Mouse (Mus musculus) limb, embryonic 15.5 days (tissue): Measurements from ENCODE around the gene Gja4. TPM values are rescaled to one million over a fixed set of nuclear protein-coding genes. Genes with fewer than 3 reads are reported as not detected.

Experiments
- ATAC-seq: fragments of 200-750 bp; cut with Nextera tagmentation; 2 replicates; pipeline ENCODE4 v1.8.0; 2017; ENCODE audit warnings: low read depth, moderate TSS enrichment; ENCODE audit not compliant: insufficient number of reproducible peaks, low FRiP score, low TSS enrichment
- H3K27ac ChIP-seq: fragments of 300-500 bp; sonication (generic); 2 replicates; pipeline ENCODE4 v1.5.1; 2015; ENCODE audit warnings: moderate library complexity, mild to moderate bottlenecking, inconsistent platforms
- H3K27me3 ChIP-seq: fragments of 300-500 bp; sonication (generic); 2 replicates; pipeline ENCODE4 v1.6.1; 2015; ENCODE audit warnings: inconsistent platforms
- H3K36me3 ChIP-seq: fragments of 300-500 bp; sonication (generic); 2 replicates; pipeline ENCODE4 v1.6.1; 2015; ENCODE audit warnings: inconsistent platforms
- H3K4me1 ChIP-seq: fragments of 300-500 bp; sonication (generic); 2 replicates; pipeline ENCODE4 v1.6.1; 2015; ENCODE audit warnings: inconsistent platforms
- H3K4me2 ChIP-seq: fragments of 300-500 bp; sonication (generic); 2 replicates; pipeline ENCODE4 v1.6.1; 2015; ENCODE audit warnings: mild to moderate bottlenecking, inconsistent platforms
- H3K4me3 ChIP-seq: fragments of 300-500 bp; sonication (generic); 2 replicates; pipeline ENCODE4 v1.5.1; 2015; ENCODE audit warnings: mild to moderate bottlenecking, inconsistent platforms
- H3K9ac ChIP-seq: fragments of 300-500 bp; sonication (generic); 2 replicates; pipeline ENCODE4 v1.6.1; 2015; ENCODE audit warnings: inconsistent platforms
- H3K9me3 ChIP-seq: fragments of 300-500 bp; sonication (generic); 2 replicates; pipeline ENCODE4 v1.6.1; 2016; ENCODE audit warnings: inconsistent platforms
- WGBS: fragments of 180-500 bp; shearing (Covaris S2); methylation state at CpG from one replicate; pipeline ENCODE4 v1.1.7; 2015; 5-methylcytosine and 5-hydroxymethylcytosine counted together
- polyA plus RNA-seq: library from polyadenylated mRNA; unstranded; fragments of >200 nt; fragmentation: Nextera tagmentation; extraction: Ambion mirVana; gene quantifications from 2 replicates; pipeline ENCODE4 v1.2.1, GENCODE M21; 2015

The Gja4 gene
- 16.7 and 23.5 TPM in 2 replicates for polyA plus RNA-seq

DNA sequence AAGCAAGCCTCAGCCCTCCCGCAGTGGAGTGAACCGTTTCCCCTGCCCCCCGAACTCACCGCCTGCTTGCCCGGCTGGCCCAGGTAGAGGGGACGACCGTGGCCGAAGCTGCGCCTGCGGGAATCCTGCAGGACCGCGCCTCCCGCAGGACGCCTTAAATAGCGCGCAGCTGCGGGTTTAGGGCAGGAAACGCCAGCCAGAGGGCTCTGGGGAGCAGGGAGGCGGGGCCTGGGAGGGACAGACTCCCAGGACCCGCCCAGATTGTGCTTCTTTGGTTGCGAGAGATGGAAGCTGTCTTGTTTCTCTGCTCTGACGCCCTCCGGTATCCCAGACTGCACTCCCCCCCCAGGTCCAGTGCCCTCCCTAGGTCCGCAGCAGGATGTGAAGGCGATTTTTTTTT, at the start of gene Gja4:
Gene Gja4 (minus strand): TSS at position 179 of the 400 bp plus-strand sequence.
- peaks cover 11% of the 10 kb centered on the region for H3K4me1 ChIP-seq
- under 1% methylated on average over 25 of the region's 25 CpGs for whole genome bisulfite sequencing
- no peak within 1 kb of the TSS for H3K27ac ChIP-seq
- no peaks in the 10 kb centered on the region for H3K9me3 ChIP-seq
- peak within 1 kb of the TSS; percentile 49 for H3K4me3 ChIP-seq
- H3K27me3 ChIP-seq: peaks cover 19% of the 10 kb centered on the region
- peak within 1 kb of the TSS; percentile 86 for H3K4me2 ChIP-seq
- peak; percentile 48; the same call in 1 of the 2 replicates for ATAC-seq
- no peaks in the 10 kb centered on the region for H3K36me3 ChIP-seq
- H3K9ac ChIP-seq: 0 out of 2 replicates have a peak within 1 kb of the TSS, but pooled peaks have one; percentile 28

DNA sequence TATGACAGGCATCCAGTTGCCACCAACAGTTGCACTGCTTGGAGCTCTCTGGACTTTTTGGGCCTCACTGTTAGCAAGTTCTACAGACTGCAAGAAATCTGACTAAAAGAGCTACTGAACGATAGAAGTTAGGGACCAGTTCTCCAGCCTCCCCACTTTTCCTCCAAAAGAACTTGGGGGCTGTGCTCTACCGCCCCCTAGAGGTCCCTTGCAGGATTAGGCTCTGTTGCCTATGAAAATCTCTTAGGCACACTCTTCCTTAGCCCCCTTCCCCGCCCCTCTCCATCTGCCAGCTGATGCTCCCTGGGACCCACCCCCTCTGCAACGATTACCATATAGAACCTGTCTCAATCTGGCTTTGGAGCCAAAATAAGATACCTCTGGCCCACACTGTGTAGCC, 49.5 kb upstream of the Gja4 start:
- Histone ChIP-seq H3K9me3 (no peaks in the 10 kb centered on the region), H3K4me2 (no peak overlapping the region)

DNA sequence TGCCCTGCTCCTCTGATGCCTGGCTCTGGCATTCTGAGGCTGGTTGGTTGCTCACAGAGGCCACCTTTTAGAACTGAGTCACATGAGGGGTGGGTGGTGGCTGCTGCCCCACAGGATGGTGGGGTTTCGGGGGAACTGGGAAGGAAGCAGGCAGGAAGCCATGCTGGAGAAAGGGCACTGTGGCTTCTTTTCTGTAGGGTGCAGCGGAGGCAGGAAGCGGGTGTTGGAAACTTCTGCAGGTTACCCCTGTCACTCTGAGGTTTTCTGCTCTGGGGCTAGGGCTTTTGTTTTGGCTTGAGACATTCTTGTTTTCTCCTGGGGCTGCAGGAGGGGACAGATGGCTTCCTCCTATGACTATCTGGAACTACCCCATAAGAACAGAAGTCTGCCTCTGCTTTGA, 48.7 kb upstream of the Gja4 start:
- WGBS: 84% methylated on average over 3 of the region's 3 CpGs
- ATAC-seq: no peak

More for the DNA sequence above, 49.5 kb upstream of the Gja4 start:
- Histone ChIP-seq H3K9ac (no peak overlapping the region), H3K4me3 (no peak overlapping the region), H3K27ac (no peak overlapping the region), H3K4me1 (peaks cover 12% of the 10 kb centered on the region; the same call in 1 of the 2 replicates), H3K27me3 (0 out of 2 replicates have a peak, but pooled peaks cover 6% of the 10 kb centered on the region), H3K36me3 (no peaks in the 10 kb centered on the region)
- ATAC-seq: no peak
- WGBS: 63% methylated on average over 4 of the region's 4 CpGs

DNA sequence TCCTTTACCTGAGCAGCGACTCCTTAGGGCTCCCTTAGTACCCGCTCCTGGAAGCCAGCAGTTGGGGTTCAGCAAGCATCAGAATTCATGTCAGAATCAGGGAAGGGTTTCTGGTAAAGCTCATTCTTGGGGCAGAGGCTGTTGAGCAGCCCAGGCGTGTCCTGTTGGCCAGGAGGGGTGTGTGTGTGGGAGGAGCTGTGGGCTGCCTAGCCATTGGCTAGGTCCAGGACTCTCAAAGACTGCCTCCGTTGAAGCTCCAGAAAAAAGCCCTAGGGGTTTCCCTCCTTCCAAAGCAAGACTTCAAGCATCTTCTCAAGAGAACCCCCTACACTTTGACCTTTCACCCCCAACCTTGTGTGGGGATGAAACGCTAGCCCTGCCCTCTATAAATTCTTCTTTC, 44.2 kb upstream of the Gja4 start, which contains the start of gene Gjb5:
Gene Gjb5 (minus strand): TSS at position 164 of the 400 bp plus-strand sequence.
- H3K4me2 ChIP-seq: no peak within 1 kb of the TSS
- no peaks in the 10 kb centered on the region for H3K36me3 ChIP-seq
- no peak within 1 kb of the TSS for H3K27ac ChIP-seq
- H3K4me1 ChIP-seq: peaks cover 22% of the 10 kb centered on the region
- WGBS: 17% methylated on average over 5 of the region's 5 CpGs
- no peak within 1 kb of the TSS for H3K9ac ChIP-seq
- H3K9me3 ChIP-seq: no peaks in the 10 kb centered on the region
- ATAC-seq: no peak
- 0 out of 2 replicates have a peak, but pooled peaks cover 6% of the 10 kb centered on the region for H3K27me3 ChIP-seq
- H3K4me3 ChIP-seq: no peak within 1 kb of the TSS

More for the DNA sequence above, 48.7 kb upstream of the Gja4 start:
- Histone ChIP-seq H3K9ac (no peak overlapping the region), H3K4me2 (no peak overlapping the region), H3K27ac (no peak overlapping the region), H3K4me3 (no peak overlapping the region), H3K4me1 (peaks cover 18% of the 10 kb centered on the region), H3K36me3 (no peaks in the 10 kb centered on the region), H3K9me3 (no peaks in the 10 kb centered on the region), H3K27me3 (0 out of 2 replicates have a peak, but pooled peaks cover 6% of the 10 kb centered on the region)

DNA sequence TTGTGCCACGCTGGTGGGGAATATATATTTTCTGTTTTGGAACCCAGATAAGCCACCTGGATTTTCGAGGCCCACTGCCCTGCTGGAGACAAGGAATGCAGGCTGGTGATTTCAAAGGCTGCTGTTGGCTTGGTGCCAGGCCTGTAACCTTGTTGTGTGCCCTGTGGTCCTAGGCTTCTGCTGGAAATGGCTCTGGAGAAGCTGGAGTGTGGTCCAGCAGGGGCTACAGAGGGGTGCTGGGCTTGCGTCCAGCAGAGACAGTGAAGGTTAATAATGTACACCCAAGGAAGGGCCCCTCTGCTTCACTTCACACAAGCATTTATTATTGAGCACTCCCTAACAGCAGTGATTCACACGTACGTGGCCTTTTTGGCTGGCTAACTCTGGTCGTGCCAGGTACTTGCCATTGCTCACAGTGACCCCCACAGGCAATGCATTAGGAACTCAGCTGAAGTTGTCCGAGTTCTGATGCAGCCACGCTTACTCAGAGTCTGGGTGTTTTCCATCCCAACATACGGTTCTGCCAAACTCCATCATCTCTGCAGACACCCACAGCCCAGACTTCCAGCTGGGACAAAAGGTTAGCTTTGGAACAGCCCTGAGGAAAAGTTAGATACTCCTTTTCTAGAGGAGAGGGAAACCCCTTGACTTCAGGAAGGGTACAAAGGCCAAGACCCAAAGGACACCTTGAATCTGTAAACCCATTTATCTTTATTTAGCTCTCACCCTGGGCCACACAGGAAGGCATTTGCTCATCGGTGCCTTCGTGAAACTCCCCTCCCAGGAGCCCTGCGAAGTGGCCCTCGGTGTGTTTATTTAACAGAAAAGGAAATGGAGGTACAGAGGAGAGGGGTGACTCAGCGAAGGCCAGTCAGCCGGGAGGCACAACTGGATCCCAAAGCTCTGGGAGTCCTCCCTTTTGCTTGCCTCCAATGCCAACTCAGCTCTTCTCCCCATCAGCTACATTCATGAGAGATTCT, 41.0 kb upstream of the Gja4 start:
- 47% methylated on average over 15 of the region's 15 CpGs for WGBS

DNA sequence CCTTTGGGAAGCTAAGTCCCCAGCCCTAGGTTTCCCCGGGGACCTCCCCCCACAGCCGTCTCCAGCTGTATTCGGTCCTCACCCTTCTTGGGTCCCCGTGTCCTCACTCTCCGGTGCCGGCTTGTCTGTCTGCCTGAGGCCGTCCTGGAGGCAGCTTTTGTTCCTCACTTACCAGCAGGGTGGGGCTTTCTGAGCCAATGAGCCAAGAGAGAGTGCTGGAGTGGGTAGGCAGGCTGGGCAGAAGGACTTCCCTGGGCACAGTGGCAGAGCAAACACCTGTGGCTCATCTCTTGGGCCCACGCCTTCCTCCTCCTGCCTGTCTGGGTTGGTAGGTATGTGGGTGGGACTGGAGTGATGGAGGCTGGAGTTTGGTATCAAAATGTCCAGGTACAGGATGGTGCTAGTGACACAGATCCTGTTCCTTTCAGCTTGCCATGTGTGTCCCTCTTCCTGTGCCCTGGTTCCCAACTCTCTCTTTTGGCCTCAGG, 40.2 kb upstream of the Gja4 start, which contains the start of gene Gjb4:
Gene Gjb4 (minus strand): TSS at position 131 of the 488 bp plus-strand sequence.
- ATAC-seq: no peak
- Histone ChIP-seq H3K9ac (no peak within 1 kb of the TSS), H3K4me3 (no peak within 1 kb of the TSS), H3K4me2 (no peak within 1 kb of the TSS), H3K4me1 (peaks cover 21% of the 10 kb centered on the region), H3K27ac (no peak within 1 kb of the TSS), H3K36me3 (no peaks in the 10 kb centered on the region), H3K27me3 (no peaks in the 10 kb centered on the region), H3K9me3 (no peaks in the 10 kb centered on the region)
- 37% methylated on average over 8 of the region's 8 CpGs for WGBS

More for the DNA sequence above, 41.0 kb upstream of the Gja4 start:
- no peak overlapping the region for H3K9ac ChIP-seq
- H3K36me3 ChIP-seq: no peaks in the 10 kb centered on the region
- ATAC-seq: no peak
- H3K27ac ChIP-seq: no peak overlapping the region
- H3K9me3 ChIP-seq: no peaks in the 10 kb centered on the region
- 0 out of 2 replicates have a peak, but pooled peaks cover 6% of the 10 kb centered on the region for H3K27me3 ChIP-seq
- H3K4me3 ChIP-seq: no peak overlapping the region
- H3K4me2 ChIP-seq: no peak overlapping the region
- peaks cover 24% of the 10 kb centered on the region for H3K4me1 ChIP-seq

DNA sequence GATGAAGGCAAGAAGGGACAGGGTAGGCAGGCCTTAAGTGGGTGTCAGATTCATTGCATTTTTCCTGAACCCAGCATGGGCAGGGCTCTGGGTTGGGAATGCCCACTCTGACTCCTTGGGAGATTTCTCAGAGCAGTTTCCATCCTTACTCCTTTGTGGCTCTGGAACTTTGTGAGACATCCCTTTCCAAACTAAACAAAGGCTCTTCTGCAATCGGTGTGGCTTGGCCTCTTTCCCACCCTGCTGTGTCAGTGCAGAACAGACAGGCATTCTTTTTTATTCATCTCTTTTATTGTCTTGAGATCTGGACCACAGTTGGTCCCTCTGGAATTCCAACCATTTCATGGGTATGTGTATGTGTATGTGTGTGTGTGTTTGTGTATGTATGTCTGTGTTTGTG, 38.8 kb upstream of the Gja4 start:
- Histone ChIP-seq H3K36me3 (no peaks in the 10 kb centered on the region), H3K9ac (no peak overlapping the region), H3K27ac (no peak overlapping the region), H3K27me3 (no peaks in the 10 kb centered on the region), H3K4me1 (peaks cover 16% of the 10 kb centered on the region), H3K4me2 (no peak overlapping the region), H3K4me3 (no peak overlapping the region), H3K9me3 (no peaks in the 10 kb centered on the region)
- ATAC-seq: no peak
- WGBS: 27% methylated on average over 1 of the region's 1 CpGs

DNA sequence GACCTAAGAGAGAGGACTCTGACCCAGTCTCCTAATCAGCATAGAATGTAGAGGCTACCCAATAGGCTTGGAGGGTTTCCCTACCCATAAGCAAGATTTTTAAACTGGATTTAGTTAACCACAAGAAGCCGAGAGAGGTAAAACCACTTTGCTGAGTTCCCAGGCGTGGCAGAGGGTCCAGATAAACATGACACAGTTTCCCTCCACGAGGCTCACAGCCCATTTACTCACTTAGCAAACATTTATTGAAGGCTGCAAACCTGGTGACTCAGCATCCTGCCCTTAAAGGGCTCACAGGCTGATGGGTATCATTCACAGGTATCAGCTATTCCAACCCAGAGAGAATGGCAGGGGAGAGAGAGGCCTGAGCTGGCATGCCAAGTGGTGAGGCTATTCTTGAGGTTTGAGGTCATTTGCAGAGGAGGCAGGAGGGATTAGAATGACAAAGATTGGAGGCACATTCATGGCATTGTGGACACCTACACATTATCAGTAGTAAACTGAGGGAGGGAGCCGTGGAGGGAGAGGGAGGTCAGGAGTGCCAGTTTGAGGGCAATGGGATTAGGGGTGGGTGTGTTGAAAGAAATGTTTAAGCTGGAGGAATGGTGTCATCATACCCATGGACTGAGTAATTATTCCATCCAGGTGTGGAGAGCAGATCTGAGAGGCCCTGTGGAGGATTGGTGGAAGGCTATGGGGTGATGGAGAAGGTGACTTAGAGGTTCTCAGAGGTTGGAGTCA, 35.9 kb upstream of the Gja4 start:
- H3K27me3 ChIP-seq: no peaks in the 10 kb centered on the region
- peaks cover 13% of the 10 kb centered on the region for H3K4me1 ChIP-seq
- H3K4me3 ChIP-seq: no peak overlapping the region
- H3K9me3 ChIP-seq: no peaks in the 10 kb centered on the region
- no peak overlapping the region for H3K4me2 ChIP-seq
- ATAC-seq: no peak
- WGBS: 49% methylated on average over 4 of the region's 4 CpGs
- H3K36me3 ChIP-seq: no peaks in the 10 kb centered on the region
- no peak overlapping the region for H3K27ac ChIP-seq
- H3K9ac ChIP-seq: no peak overlapping the region

DNA sequence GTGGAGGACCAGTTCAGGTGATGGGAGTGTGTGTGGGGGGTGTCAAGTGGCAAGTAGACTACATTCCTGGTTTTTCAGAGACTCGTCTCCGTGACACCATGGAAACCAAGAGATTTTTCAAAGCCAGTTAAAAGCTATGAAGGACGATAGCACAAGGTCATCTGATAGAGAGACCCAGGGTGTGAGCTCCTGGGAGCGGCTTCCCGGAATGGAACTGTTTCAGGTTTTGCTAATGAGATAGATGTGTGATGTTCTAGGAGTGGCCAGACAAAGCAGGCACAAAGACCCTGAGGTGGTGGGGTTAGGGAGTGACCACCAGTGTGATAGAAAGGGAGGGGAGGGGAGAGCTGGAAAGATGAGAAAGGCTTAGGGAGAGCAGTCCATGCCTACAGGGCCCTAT, 31.2 kb upstream of the Gja4 start:
- no peak overlapping the region for H3K9ac ChIP-seq
- H3K27ac ChIP-seq: no peak overlapping the region
- no peaks in the 10 kb centered on the region for H3K9me3 ChIP-seq
- H3K4me3 ChIP-seq: no peak overlapping the region
- no peaks in the 10 kb centered on the region for H3K36me3 ChIP-seq
- WGBS: 80% methylated on average over 5 of the region's 5 CpGs
- no peaks in the 10 kb centered on the region for H3K4me1 ChIP-seq
- no peak overlapping the region for H3K4me2 ChIP-seq
- H3K27me3 ChIP-seq: no peaks in the 10 kb centered on the region
- no peak for ATAC-seq

DNA sequence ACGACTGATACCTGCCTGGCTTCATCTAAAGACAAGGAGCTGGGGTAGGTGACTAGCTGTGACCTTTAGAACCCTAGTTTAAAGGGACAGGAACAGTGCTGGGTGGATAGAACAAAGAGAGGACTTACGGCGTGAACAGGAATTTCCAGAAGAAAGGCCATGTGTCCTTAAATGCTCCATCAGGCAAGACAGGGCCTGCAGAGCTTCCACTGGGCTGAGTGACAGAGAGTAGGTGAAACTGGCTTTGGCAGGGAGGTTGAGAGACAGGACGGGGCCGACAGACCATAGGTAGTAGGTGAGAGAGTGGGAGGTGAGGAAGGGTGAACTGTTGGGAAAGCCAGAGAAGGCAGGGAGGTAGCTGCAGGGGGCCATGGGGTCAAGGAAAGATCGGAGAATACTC, 27.5 kb upstream of the Gja4 start:
- WGBS: 46% methylated on average over 6 of the region's 6 CpGs
- Histone ChIP-seq H3K9me3 (no peaks in the 10 kb centered on the region), H3K27ac (no peak overlapping the region), H3K4me1 (no peaks in the 10 kb centered on the region), H3K4me2 (no peak overlapping the region), H3K9ac (no peak overlapping the region), H3K27me3 (no peaks in the 10 kb centered on the region), H3K4me3 (no peak overlapping the region), H3K36me3 (no peaks in the 10 kb centered on the region)
- ATAC-seq: no peak

DNA sequence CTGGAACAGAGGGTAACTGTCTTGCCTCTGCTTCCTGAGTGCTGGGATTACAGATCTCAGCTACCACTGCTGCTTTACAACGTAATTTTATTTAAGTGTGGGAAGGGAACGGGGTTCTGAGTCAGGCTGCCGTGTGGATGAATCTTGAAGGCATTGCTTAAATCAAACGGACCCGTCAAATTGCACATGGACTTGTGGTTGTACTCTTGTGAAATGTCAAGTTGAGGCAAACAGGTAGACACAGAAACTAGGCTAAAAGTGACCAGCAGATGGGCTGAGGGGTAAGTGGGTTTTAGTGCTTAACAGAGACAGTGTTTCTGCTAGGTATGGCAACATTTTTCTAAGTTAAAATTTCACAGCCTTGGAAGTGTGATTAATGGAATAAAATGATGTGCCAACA, 23.8 kb upstream of the Gja4 start:
- Histone ChIP-seq H3K9ac (no peak overlapping the region), H3K27ac (no peak overlapping the region), H3K4me2 (no peak overlapping the region), H3K9me3 (no peaks in the 10 kb centered on the region), H3K4me1 (no peaks in the 10 kb centered on the region), H3K4me3 (no peak overlapping the region), H3K27me3 (peaks cover 11% of the 10 kb centered on the region), H3K36me3 (no peaks in the 10 kb centered on the region)
- 74% methylated on average over 5 of the region's 5 CpGs for WGBS
- no peak for ATAC-seq
